Mouse (Mus musculus): ENCODE data around the gene Kif6. TPM values are rescaled to one million over a fixed set of nuclear protein-coding genes. Genes with fewer than 3 reads are reported as not detected.

Gene Kif6
- polyA plus RNA-seq, 1 experiment, result 1.9 TPM

DNA sequence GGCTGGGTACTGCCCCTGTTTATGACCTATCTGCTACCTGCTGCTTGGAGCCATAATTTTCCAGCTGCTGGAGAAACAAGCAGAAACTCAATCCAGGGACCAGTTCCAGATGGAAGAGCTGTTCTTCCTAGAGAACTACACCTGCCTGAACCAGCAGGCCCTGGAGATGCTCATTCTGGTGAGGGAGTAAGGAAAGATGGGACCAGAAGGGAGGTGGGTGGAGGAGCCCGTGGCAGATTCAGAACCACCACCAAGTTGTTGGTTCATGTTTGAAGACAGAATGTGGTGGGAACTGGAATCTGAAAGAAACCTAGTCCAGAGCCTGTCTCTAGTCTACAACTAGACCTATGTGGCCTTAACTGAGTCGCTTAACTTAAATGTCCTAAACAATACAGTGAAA, 312.7 kb downstream of the Kif6 start:
- TF ChIP-seq CTCF (IDR thresholded peaks at IDR 0.05; ENCODE audit: borderline replicate concordance, extremely low read depth, insufficient read depth, insufficient read length) (no peak), POLR2A (IDR thresholded peaks at IDR 0.05; ENCODE audit: borderline replicate concordance, extremely low read depth, insufficient read depth, insufficient read length, poor library complexity, severe bottlenecking) (no peak)
- no peak for DNase-seq (ENCODE audit: low read depth)

DNA sequence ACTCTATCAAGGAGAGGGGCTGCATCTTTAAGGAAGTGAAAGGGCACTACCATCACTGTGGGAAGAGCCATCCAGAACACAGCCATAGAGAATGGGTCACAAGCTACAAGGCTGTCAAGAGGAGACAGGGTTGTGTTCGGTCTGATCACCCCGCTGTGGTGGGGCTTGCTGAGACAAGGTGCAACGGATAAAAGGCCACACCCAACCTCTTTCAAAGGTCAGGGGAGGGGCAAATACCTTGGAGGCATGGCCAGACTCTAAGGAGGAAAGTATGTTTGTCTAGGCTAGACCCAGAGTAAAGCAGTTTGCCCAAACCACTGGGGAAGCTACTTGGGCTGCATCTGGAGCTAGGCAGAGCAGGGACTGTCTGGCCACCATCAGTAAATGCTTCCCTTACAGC, 318.9 kb downstream of the Kif6 start:
- no peak for TF ChIP-seq CTCF (IDR thresholded peaks at IDR 0.05; ENCODE audit: borderline replicate concordance, extremely low read depth, insufficient read depth, insufficient read length)
- TF ChIP-seq POLR2A (IDR thresholded peaks at IDR 0.05; ENCODE audit: borderline replicate concordance, extremely low read depth, insufficient read depth, insufficient read length, poor library complexity, severe bottlenecking), result no peak
- DNase-seq (ENCODE audit: low read depth), result no peak

DNA sequence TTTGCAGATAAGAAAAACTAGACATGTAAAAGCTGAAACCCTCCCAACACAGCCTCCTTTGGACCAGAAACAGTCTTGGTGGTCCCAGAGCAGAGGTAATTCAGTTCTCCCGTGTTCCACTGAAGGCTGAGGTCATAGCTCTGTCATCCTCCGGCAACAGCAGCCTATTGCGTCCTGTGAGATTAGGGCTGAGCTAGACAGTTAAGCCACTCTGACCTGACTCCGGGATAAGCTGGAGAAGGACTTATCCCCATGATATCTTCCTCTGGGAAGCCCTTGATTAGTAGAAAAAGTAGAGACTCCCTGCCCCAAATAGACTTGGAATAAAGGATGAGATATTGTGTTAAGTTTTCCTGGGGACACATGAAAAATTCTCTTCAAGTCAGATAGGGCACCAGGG, 319.6 kb downstream of the Kif6 start:
- no peak for DNase-seq (ENCODE audit: low read depth)
- TF ChIP-seq CTCF (IDR thresholded peaks at IDR 0.05; ENCODE audit: borderline replicate concordance, extremely low read depth, insufficient read depth, insufficient read length) (no peak), POLR2A (IDR thresholded peaks at IDR 0.05; ENCODE audit: borderline replicate concordance, extremely low read depth, insufficient read depth, insufficient read length, poor library complexity, severe bottlenecking) (no peak)

GRCm38 (mm10) chr17:49935602-49936205, 320.8 kb downstream of the Kif6 start:
- TF ChIP-seq POLR2A (IDR thresholded peaks at IDR 0.05; ENCODE audit: borderline replicate concordance, extremely low read depth, insufficient read depth, insufficient read length, poor library complexity, severe bottlenecking) (no peak), CTCF (IDR thresholded peaks at IDR 0.05; ENCODE audit: borderline replicate concordance, extremely low read depth, insufficient read depth, insufficient read length) (peak; percentile 99)
- peak; percentile 91 for DNase-seq (ENCODE audit: low read depth)

DNA sequence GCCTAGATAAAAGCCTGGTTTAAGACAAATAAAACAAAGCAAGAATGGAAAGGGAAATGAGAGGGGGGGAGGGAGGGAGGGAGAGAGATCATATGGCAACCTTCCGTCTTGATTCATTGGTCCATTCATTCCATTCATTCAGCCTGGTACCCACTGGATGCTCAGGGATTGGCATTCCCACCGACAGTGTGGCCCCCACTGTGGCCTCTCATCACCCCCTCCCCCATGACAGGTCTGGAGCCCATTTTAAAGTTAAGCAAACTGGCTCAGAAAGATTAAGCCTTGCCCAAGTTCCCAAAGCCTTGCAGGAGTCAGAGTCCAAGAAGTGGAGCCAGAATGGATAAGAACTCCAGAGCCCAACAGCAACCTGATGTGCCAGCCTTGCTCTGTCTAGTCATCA, 321.3 kb downstream of the Kif6 start:
- TF ChIP-seq CTCF (IDR thresholded peaks at IDR 0.05; ENCODE audit: borderline replicate concordance, extremely low read depth, insufficient read depth, insufficient read length) (no peak), POLR2A (IDR thresholded peaks at IDR 0.05; ENCODE audit: borderline replicate concordance, extremely low read depth, insufficient read depth, insufficient read length, poor library complexity, severe bottlenecking) (no peak)
- DNase-seq (ENCODE audit: low read depth), result no peak

GRCm38 (mm10) chr17:49939146-49939545, 324.2 kb downstream of the Kif6 start:
- TF ChIP-seq CTCF (IDR thresholded peaks at IDR 0.05; ENCODE audit: borderline replicate concordance, extremely low read depth, insufficient read depth, insufficient read length) (no peak), POLR2A (IDR thresholded peaks at IDR 0.05; ENCODE audit: borderline replicate concordance, extremely low read depth, insufficient read depth, insufficient read length, poor library complexity, severe bottlenecking) (no peak)
- DNase-seq (ENCODE audit: low read depth), result no peak

- TF ChIP-seq CTCF (IDR thresholded peaks at IDR 0.05; ENCODE audit: borderline replicate concordance, extremely low read depth, insufficient read depth, insufficient read length), result peak; percentile 53
- no peak for TF ChIP-seq POLR2A (IDR thresholded peaks at IDR 0.05; ENCODE audit: borderline replicate concordance, extremely low read depth, insufficient read depth, insufficient read length, poor library complexity, severe bottlenecking)
- peak; percentile 21 for DNase-seq (ENCODE audit: low read depth)
Observed at GRCm38 (mm10) chr17:49942674-49943073, 327.7 kb downstream of the Kif6 start.

- peak; percentile 93 for DNase-seq (ENCODE audit: low read depth)
- no peak for TF ChIP-seq POLR2A (IDR thresholded peaks at IDR 0.05; ENCODE audit: borderline replicate concordance, extremely low read depth, insufficient read depth, insufficient read length, poor library complexity, severe bottlenecking)
- peak; percentile 59; the same call in 1 of the 2 replicates for TF ChIP-seq CTCF (IDR thresholded peaks at IDR 0.05; ENCODE audit: borderline replicate concordance, extremely low read depth, insufficient read depth, insufficient read length)
Observed at GRCm38 (mm10) chr17:49951491-49951855, 336.5 kb downstream of the Kif6 start.

- DNase-seq (ENCODE audit: low read depth), result peak; percentile 72
- no peak for TF ChIP-seq POLR2A (IDR thresholded peaks at IDR 0.05; ENCODE audit: borderline replicate concordance, extremely low read depth, insufficient read depth, insufficient read length, poor library complexity, severe bottlenecking)
- no peak for TF ChIP-seq CTCF (IDR thresholded peaks at IDR 0.05; ENCODE audit: borderline replicate concordance, extremely low read depth, insufficient read depth, insufficient read length)
Observed at GRCm38 (mm10) chr17:49951856-49952607, 337.1 kb downstream of the Kif6 start.

DNA sequence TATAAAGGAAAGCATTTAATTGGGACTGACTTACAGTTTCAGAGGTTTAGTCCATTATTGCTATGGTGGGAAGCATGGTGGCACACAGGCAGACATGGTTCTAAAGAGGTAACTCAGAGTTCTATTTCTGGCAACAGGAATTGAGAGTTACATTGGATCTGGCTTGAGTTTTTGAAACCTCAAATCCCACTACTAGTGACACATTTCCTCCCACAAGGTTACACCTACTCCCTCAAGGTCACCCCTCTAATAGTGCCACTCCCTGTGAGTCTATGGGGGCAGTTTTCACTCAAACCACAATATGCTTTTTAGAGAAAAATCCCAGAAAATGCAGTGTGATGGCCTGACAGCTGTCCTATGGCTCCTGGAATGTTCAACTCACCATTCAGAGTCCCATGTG, 344.1 kb downstream of the Kif6 start:
- no peak for DNase-seq (ENCODE audit: low read depth)
- TF ChIP-seq POLR2A (IDR thresholded peaks at IDR 0.05; ENCODE audit: borderline replicate concordance, extremely low read depth, insufficient read depth, insufficient read length, poor library complexity, severe bottlenecking), result no peak
- TF ChIP-seq CTCF (IDR thresholded peaks at IDR 0.05; ENCODE audit: borderline replicate concordance, extremely low read depth, insufficient read depth, insufficient read length), result no peak

Other genes with a start within 250 kb of the Kif6 start
- 9.3 and 9.9 TPM in 2 replicates for gene Mocs1, start 186.8 kb upstream of the Kif6 start, polyA plus RNA-seq (2012; rRNA removed)
- 9.4 and 13.9 TPM in 2 replicates for gene Daam2, start 50.8 kb upstream of the Kif6 start, polyA plus RNA-seq (2012; rRNA removed)